Mouse (Mus musculus) retina, adult 2 months (tissue): Measurements from ENCODE around the gene Qpct.

Experiments
- DNase-seq: peaks from one replicate; pipeline ENCODE4 v3.0.0-alpha.2; 2012; ENCODE audit warnings: low read depth, low spot score

Gene Qpct

DNA sequence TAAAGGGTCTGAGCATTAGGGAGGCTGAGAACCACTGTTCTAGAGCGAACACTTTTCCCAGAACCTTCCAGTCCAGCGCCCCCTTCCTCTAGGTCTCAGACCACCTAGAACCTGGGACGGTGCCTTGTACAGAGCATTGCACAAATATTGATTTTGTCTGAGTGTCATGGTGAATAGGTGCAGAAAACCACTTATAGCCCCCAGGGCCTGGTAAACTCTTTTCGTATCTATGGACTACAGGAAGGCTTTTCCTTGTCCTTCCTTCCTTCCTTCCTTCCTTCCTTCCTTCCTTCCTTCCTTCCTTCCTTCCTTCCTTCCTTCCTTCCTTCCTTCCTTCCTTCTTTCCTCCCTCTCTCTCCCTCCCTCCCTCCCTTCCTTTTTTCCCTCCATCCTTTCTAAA lies at the start of gene Qpct:
TSS of gene Qpct (plus strand) at position 301 of the 400 bp plus-strand sequence.
- DNase-seq, result no peak

GRCm38 (mm10) chr17:79013625-79014024 lies 38.1 kb upstream of the Qpct start:
- DNase-seq, result no peak

DNA sequence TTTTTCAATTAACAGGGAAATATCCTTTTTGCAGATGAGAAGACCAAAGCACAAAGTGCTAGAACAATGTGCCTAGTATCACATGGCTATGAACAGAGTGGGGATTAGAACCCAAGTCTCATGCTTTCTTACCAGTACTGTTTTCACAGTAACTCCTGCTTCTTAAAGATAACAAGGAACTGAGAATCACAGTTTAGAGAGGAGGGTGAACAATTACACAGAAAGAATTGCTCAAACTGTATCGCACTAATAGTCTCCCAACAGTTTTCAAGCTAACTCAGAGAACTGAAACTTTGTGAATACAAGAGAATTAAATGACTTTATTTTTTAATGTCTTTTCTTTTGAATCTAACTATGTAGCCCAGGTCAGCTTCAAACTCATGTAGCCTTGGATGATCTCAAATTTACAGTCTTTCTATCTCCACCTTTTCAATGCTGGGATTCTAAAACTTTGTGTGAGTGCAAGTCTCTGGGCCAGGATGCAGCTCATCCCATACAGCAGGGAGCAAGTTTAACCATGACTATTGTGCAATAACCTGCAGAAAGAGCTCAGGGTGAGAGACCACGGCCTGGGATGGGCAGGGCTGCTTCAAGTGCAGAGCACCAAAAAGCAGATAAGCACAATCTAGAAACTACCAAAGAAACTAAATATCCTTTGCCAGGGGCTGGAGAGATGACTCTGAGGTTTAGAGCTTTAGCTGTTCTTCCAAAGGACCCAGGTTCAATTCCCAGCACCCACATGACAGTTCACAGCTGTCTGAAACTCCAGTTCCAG lies 36.6 kb upstream of the Qpct start:
- no peak for DNase-seq

DNA sequence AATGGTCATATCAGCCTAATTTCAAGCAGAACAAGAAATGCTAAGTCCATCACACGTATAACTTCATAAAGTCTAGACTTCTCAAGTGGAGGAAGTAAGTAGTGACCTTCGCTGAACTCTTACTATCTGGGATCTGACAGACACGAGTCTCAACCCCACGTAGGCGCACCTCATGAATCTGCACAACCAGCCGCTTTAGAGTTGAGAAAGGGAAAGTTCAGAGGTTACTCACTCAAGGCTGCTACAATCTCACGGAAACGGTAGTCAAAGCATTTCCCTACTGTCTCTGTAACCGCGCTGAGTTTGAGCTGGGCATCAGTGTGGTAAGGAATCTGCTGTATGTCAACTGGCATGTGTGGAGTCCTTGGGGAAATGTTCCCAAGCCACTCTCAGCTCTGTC lies 35.9 kb upstream of the Qpct start:
- no peak for DNase-seq

GRCm38 (mm10) chr17:79018422-79018821 lies 33.3 kb upstream of the Qpct start:
- DNase-seq, result no peak

DNA sequence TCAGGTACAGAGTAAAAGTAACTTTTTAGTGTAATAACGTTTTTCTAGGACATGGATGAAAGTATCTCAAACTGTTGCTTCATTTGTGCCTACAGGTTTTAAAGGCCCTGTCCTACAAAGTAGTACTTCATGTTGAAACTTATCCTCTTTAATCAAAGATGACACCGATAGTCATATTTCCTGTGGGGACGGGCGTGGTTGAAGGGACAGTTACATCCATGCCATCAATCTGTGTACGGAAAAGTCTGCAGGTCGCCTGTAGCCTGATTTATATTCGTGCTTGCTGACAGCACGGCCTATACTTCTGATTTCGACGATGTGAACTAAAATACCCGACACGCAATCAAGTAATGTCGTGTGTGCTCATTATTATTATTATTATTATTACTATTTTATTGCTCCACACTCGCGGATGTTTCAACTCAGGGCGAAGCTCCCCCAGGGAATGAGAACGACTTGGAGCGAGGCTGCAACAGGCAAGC lies 31.9 kb upstream of the Qpct start:
- no peak for DNase-seq

DNA sequence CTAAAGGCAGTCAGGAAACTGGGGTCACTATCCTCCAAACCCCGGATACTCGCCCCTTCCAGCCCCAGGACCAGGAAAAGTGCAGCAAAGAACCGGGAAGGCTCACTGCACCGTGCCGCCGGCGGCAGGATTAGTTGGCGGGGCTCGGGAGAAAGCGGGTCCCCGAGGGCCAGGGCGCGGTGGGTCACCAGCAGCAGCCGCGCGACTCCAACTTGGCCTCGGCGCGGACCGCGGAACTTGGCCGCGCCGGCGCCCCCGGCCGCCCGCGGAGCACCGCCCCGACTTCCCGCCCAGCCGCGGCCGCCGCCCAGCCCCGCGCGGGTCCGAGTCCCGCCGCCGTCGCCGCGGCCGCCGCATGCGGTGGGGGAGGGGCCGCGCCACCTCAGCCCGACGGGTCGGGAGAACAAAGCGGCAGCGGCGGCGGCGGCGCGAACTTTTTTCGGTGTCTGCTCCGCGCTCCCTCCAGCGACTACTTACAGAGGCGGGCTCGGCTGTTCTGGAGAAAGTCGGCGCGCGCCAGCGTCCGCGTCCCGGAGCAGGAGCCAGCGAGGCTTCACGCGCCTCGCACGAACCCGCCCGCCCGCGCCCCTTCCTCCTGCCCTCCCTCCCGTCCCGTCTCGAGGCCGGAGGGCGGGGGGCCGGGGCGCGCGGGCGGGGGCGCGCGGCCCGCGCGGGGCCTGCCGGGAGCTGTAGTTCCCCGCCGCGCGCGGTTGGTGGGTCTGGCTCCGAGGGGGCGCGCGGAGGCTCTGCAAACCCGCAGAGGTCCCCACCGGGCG lies 31.3 kb upstream of the Qpct start, which contains the start of gene Prkd3:
TSS of gene Prkd3 (minus strand) at position 609 of the 776 bp plus-strand sequence.
- no peak for DNase-seq

- no peak for DNase-seq
Observed at GRCm38 (mm10) chr17:79020984-79021335, 30.7 kb upstream of the Qpct start.

DNA sequence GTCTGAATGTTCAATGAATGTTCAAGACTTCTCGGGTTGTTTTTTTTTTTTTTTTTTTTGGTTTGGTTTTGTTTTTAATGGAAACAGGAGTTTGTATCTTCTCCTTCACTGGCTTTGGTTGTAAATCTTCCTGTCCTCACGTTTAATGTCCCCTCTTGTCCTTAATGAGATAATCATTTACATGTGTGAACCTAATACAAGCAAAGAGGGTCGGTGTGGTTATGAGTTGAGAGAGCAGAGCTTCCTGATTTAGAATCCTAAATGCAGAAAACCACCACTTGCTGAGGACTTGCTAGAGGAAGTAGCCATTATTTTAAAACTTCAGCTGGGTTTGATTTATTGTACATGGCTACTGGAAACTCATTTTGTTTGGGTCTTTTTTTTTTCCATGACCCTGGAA lies 29.0 kb upstream of the Qpct start:
- no peak for DNase-seq

- DNase-seq, result no peak
Observed at GRCm38 (mm10) chr17:79024544-79024943, 27.2 kb upstream of the Qpct start.

DNA sequence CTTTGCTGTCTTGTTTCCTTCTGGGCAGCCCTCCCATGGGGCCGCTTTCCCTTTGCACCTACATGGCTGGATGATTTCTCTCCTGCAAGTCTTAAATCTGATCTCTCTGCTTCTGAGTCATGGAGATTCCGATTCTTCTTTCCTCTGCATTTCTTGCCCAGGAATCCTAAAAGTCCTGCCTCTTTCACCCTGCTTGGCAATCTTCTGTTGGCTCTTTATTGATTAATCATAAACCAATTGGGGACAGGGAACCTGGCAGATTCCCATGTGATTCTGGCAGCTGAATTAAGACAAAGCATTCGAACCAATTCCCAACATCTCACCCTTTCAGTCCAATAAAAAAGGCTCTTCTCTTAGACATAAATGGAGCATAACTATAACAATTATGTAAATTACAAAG lies 22.5 kb upstream of the Qpct start:
- DNase-seq, result no peak

- DNase-seq, result no peak
Observed at GRCm38 (mm10) chr17:79031569-79031968, 20.1 kb upstream of the Qpct start.

DNA sequence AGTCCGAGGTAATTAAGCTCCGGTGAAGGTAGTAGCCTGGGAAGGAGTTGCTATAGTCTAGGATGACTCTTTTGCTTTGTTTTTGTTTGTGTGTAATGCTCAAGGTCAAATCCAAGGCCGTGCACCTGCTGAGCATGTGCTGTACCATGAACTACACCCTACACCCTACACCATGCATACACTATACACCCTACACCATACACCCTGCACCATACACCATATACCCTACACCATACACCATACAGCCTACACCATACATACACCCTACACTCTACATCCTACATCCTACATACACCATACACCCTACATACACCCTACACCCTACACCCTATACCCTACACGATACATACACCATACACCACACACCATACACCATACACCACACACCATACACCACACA lies 18.9 kb upstream of the Qpct start:
- no peak for DNase-seq

DNA sequence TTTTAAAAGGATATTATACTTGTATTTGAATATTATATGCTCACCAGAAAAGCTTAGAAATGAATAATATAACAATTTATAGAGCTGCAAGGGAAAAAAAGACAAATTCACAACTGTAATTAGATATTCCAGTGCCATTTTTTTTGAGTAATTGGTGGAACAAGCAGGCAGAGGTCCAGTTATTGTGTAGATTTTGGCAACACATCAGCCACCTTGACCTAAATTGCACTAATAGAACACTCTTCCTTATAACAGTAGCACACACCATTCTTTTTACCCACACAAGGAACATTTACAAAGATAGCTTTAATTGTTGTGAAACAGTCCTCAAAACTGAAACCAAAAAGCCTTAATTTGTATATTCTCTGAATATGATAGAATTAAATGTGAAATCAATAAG lies 12.0 kb upstream of the Qpct start:
- DNase-seq, result no peak

DNA sequence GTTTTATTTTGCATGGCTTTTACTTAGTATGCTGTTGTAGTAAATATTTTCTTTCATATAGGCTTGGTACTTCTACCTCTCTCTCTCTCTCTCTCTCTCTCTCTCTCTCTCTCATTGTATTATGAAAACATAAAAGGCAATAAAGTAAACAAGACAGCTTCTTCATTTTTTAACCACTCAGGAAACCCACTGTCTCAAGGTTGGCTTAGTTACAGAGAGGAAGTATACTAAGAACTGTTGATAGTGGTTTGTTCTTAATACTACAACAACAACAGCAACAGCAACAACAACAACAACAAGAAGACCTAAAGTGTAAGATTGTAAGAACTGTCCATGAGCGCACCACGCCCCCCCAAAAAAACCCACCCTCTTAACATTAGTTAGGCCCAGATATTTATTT lies 8.0 kb upstream of the Qpct start:
- no peak for DNase-seq

- no peak for DNase-seq
Observed at GRCm38 (mm10) chr17:79052088-79052812, 544 bp downstream of the Qpct start.

GRCm38 (mm10) chr17:79058271-79058670 lies 6.6 kb downstream of the Qpct start:
- no peak for DNase-seq

DNA sequence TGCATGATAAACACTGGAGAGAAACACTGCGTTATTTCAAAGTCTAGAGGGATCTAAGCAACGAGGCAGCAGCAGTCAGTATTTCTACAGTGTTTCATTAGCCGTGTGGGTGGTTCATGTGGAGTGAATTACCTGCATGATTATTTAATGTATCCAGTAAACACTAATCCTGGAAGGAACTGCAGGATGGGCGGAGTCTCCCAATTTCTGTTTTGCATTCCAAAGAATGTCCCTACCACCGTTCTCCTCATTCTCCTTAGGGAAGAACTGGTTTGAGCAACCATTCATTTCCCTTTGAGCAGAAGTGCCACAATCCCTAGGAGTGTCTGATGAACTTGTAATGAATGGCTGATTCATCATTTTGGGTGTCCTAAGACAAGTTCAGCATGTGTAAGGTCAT lies 8.5 kb downstream of the Qpct start:
- DNase-seq, result no peak

DNA sequence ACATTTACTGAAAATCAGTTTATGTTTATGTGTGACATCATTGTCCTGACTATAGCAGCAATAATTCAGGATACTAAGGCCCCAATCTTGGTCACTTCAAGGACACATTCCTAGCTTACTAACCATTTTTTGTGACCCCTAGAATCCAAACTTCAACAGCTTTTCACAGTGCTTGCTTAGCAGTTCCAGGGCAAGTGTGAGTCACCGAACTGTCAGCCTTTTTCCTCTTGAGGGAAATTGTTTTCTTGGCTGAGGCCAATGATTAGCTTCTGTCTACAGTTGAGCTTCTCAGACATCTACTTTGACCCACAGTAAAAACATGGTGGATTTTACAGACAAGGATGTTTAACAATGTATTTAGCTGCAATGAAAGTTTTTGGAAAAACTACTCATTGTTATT lies 12.5 kb downstream of the Qpct start:
- no peak for DNase-seq

DNA sequence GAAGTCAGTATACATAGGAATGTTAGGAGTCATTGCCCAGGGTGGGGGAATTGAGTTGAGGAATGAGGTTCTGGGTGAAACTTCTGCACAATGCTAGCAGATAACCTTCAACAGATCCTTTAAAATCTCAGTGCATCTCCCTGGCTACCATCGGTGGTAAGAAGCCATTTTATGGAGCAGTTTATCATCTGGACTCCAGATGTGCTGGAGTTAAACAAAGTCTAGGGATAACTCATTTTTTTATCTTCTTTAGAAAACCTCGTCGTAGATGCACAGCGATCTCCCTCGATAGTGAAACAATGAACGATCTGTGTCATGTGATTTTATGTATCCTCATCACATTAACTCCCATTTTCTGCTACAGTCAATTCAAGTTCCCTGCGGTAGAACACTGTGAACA lies 16.9 kb downstream of the Qpct start:
- no peak for DNase-seq

DNA sequence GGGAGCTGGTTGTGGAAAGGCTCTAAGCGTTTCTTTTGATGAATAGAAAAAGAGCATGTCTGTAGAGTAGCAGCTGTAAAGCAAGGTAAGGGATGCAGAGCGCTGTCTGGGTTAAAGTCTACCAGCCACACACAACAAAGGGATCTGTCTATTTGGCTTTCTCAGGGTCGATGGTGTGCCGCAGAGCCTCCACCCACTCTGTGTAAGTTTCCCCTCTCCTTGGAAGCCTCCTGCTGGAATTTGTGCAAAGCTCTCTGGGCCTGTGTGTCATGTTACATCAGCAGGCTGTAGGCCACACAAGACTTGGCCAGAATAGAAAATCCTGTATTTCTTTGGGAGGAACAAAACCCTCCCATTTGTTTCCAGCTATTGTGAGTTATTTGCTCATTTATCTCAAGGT lies 17.3 kb downstream of the Qpct start:
- no peak for DNase-seq

DNA sequence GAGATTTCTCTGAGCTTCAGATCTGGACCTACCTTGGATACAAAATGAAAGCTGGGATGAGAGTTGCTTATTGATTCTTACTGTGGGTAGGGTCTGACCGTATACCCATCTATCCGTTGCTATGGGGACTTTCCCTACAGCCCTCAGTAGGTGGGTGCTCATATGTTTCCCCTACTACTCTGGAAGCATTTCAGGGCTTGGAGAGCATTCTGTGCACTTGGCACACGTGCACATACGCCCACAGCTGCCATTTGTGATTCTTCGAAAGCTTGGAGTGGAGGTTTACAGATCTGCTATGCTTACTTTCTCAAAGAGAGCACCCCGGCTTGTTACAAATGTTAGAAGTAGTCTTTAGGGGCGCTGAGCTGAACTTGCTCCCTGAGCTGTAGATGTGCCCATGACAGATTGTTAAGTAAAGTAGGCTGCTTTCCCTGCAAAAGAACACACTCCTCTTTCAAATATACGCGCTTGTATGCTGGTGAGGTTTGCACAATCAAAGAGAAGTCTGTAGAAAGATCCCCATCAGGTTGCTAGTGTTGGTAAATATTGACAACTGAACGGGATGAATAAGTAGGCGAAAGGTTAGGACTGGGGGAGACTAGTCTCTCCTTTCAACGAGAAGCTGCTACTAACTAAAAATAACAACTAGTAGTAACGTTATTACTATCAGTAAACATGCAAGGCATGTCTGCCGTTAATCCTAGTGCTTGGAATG lies 18.2 kb downstream of the Qpct start:
- DNase-seq, result no peak
